Mouse (Mus musculus) layer of hippocampus, adult 11-12 months (tissue): ENCODE measurements at regions not wholly inside any gene's neighbourhood (a gene's known extent, or its start where the extent isn't known, plus 50 kb on each side); places are given as distances from the start of the nearest gene placed in this dataset.

Experiments used
- DNase-seq: peaks from one replicate; pipeline ENCODE4 v3.0.0; 2022; ENCODE audit warnings: low spot score

DNA sequence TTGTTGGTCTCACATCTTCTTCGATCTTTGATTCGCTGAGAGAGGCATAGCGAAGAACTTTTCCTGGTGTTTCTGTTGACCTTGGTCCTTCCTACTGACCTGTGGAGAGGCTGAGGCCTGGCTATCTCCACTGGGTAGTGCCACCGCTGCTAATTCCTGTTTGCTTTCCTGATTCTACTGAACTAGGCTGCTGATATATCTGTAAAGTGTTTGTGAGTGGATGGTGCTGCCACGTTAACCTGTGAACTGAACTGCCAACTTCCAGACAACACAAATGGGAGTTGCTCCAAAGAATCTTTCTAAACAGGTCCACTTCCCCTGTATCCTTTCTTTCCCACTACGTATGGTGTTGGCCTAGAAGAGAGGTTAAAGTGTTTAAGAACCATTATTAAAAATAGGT lies 78.0 kb upstream of the Akt3 start:
- no peak for DNase-seq

DNA sequence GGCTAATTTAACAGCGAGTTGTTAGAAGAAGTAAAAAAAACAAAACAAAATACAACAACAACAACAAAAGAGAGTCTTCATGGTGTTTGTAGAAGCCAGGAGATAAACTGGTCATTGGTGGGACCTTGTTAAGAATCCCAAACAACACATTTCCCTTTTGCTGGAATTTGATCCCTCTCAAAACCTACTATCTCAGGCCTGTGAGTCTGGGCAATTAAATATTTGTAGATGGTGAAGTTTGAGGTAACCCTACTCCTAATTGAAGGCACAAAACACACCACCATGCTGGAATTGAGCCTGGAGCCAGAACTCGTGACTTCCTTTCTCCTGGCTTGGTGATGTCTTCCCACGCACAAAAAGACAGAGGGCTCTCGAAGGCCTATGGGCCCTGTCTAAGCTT lies 65.4 kb upstream of the Akt3 start:
- DNase-seq = no peak

DNA sequence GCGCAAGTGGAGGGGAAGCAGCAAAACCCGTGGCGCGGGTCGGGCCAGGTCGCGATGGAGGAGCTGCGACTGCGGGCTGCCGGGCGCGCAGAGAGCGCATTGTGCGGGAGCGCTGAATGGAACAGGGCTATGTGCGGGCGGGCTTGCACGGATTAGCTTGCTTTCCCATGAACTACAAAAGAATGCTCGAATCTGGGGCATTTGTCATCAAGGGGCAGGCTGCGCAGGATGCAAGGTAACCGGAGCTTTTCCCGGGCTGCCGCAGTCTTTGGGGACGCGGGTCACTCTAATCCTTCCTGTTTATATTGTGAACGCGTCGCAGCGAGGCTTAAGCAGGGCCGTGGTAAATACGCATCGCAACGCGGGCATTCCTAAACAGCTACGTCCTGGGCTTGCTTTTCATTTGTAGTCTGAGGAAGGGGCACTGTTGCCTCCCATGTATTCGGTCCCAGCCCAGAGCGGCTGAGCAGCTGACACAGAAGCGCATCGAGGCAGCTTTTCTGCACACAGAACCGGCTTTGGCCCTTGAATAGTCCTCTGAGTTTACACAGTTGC lies 64.8 kb upstream of the Akt3 start:
- DNase-seq = no peak

- DNase-seq = no peak
Measured at GRCm38 (mm10) chr1:177322307-177322685, 64.3 kb upstream of the Akt3 start.

- DNase-seq = no peak
Measured at GRCm38 (mm10) chr1:177321655-177322306, 63.8 kb upstream of the Akt3 start.

- no peak for DNase-seq
Measured at GRCm38 (mm10) chr1:177308213-177308872, 50.3 kb upstream of the Akt3 start.
